In the genomic region with DNA sequence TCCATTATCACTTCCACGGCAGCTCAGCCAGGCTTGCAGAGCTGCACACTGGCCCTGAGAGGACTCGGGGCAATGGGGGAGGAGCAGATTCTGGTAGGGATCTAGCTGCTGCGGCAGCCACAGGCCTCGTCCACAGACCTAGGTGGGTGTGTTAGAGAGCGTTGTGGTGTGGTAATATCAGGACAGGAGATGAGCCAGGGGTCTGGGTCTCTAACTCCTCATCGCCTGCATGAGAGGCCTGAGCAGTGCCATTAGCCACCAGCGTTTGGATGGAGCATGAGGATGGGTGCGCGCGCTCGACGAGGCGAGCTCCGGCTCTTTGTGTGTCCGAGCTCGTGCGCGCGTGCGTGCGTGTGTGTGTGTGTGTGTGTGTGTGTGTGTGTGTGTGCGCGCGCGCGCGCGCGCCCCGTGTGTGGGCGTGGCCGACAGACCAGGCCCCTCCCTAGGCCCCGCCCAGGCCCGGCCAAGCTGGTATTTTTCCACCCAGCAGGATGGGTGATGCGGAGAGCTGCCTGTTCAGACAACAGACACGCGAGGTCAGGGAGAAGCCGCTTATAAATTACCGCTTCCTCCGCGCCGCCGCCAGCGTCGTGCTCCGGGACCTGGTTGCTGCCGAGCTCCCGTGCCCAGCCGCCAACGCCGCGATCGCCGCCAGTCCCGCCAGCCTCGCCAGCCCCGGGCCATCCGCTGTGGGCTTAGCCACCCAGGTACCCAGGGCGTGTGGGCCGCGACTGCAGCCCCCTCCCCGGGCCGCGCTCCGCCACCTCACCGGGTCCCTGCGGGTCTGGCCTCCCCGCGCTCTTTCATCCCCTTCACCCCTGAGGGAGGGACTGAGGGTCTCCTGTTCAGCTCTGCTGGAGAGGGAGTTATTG, we compare ENCODE assay signal across 7 mouse cellular contexts. TPM values are rescaled to one million over a fixed set of nuclear protein-coding genes. Genes with fewer than 3 reads are reported as not detected.
DNase-seq lines count a peak whose midpoint lies in the region; ATAC-seq lines count a peak whose summit lies in the region.

A gene (plus strand): TSS at position 452 of the 872 bp plus-strand sequence.

- peak within 1 kb of the TSS; percentile 81 for H3K27ac ChIP-seq in embryonic facial prominence, embryonic 11.5 days (replicated peaks; ENCODE audit: low read depth, low read length)
- H3K27ac ChIP-seq in limb, embryonic 11.5 days (replicated peaks; ENCODE audit: low read depth, low read length), result peak within 1 kb of the TSS; percentile 83
- peak within 1 kb of the TSS; percentile 98 for H3K27ac ChIP-seq in midbrain, embryonic 14.5 days (replicated peaks; ENCODE audit: low read depth, low read length)

- H3K4me1 ChIP-seq in embryonic facial prominence, embryonic 11.5 days (ENCODE audit: control insufficient read depth, insufficient read depth, low read length), result no peaks in the 10 kb centered on the region
- H3K4me1 ChIP-seq in limb, embryonic 11.5 days (ENCODE audit: control insufficient read depth, insufficient read depth, low read length), result peaks cover 20% of the 10 kb centered on the region; the same call in 1 of the 2 replicates
- peaks cover 29% of the 10 kb centered on the region for H3K4me1 ChIP-seq in midbrain, embryonic 14.5 days (ENCODE audit: control insufficient read depth, insufficient read depth, low read length)

- peak within 1 kb of the TSS; percentile 84 for H3K4me3 ChIP-seq in embryonic facial prominence, embryonic 11.5 days (ENCODE audit: low read depth, low read length)
- peak within 1 kb of the TSS; percentile 94 for H3K4me3 ChIP-seq in limb, embryonic 11.5 days (ENCODE audit: low read depth, low read length)
- H3K4me3 ChIP-seq in midbrain, embryonic 14.5 days (replicated peaks; ENCODE audit: low read depth, low read length), result peak within 1 kb of the TSS; percentile 90

- peak within 1 kb of the TSS; percentile 92 for H3K4me2 ChIP-seq in embryonic facial prominence, embryonic 11.5 days (ENCODE audit: low read depth, low read length)
- peak within 1 kb of the TSS; percentile 72 for H3K4me2 ChIP-seq in limb, embryonic 11.5 days (ENCODE audit: low read depth, severe bottlenecking)
- peak within 1 kb of the TSS; percentile 93 for H3K4me2 ChIP-seq in midbrain, embryonic 14.5 days (ENCODE audit: low read length)

- ATAC-seq in embryonic facial prominence, embryonic 11.5 days (replicated peaks; ENCODE audit: insufficient number of reproducible peaks, low FRiP score, low TSS enrichment, low read depth), result peak; percentile 75
- ATAC-seq in limb, embryonic 11.5 days (ENCODE audit: insufficient number of reproducible peaks, low FRiP score, low TSS enrichment, low read depth), result peak; percentile 81
- ATAC-seq in midbrain, embryonic 14.5 days (ENCODE audit: low FRiP score, low TSS enrichment), result peak; percentile 94

- no peaks in the 10 kb centered on the region for H3K36me3 ChIP-seq in embryonic facial prominence, embryonic 11.5 days (replicated peaks; ENCODE audit: control insufficient read depth, insufficient read depth, low read depth, low read length)
- no peaks in the 10 kb centered on the region for H3K36me3 ChIP-seq in limb, embryonic 11.5 days (ENCODE audit: control insufficient read depth, insufficient read depth, low read length)
- H3K36me3 ChIP-seq in midbrain, embryonic 14.5 days (ENCODE audit: control insufficient read depth, insufficient read depth, low read length), result no peaks in the 10 kb centered on the region

- no peaks in the 10 kb centered on the region for H3K9me3 ChIP-seq in embryonic facial prominence, embryonic 11.5 days (replicated peaks; ENCODE audit: control insufficient read depth, low read length)
- no peaks in the 10 kb centered on the region for H3K9me3 ChIP-seq in limb, embryonic 11.5 days (ENCODE audit: control insufficient read depth, low read length)
- no peaks in the 10 kb centered on the region for H3K9me3 ChIP-seq in midbrain, embryonic 14.5 days (ENCODE audit: control insufficient read depth, low read length)

- peak; percentile 97 for DNase-seq in adrenal gland, postnatal 14 days
- DNase-seq in embryonic facial prominence, embryonic 11.5 days (ENCODE audit: low spot score), result peak; percentile 94
- peak; percentile 99 for DNase-seq in heart, adult 11 months
- peak; percentile 93 for DNase-seq in kidney, adult 18-20 months
- DNase-seq in limb, embryonic 11.5 days (ENCODE audit: low spot score), result peak; percentile 97
- DNase-seq in midbrain, embryonic 14.5 days, result peak; percentile 98
- DNase-seq in spleen, adult 18-20 months, result peak; percentile 88 to 93

- H3K9ac ChIP-seq in embryonic facial prominence, embryonic 11.5 days (replicated peaks; ENCODE audit: low read length), result peak within 1 kb of the TSS; percentile 92
- peak within 1 kb of the TSS; percentile 92 for H3K9ac ChIP-seq in limb, embryonic 11.5 days (ENCODE audit: low read length)
- H3K9ac ChIP-seq in midbrain, embryonic 14.5 days (replicated peaks; ENCODE audit: low read length), result peak within 1 kb of the TSS; percentile 98

- H3K27me3 ChIP-seq in embryonic facial prominence, embryonic 11.5 days (ENCODE audit: control insufficient read depth, insufficient read depth, low read length), result no peaks in the 10 kb centered on the region
- H3K27me3 ChIP-seq in limb, embryonic 11.5 days (ENCODE audit: control insufficient read depth, insufficient read depth, low read length), result no peaks in the 10 kb centered on the region
- no peaks in the 10 kb centered on the region for H3K27me3 ChIP-seq in midbrain, embryonic 14.5 days (ENCODE audit: control insufficient read depth, insufficient read depth, low read length)

- WGBS in embryonic facial prominence, embryonic 11.5 days, result 0% methylated on average over 36 of the region's 69 CpGs
- under 1% methylated on average over 52 of the region's 69 CpGs for WGBS in limb, embryonic 11.5 days
- under 1% methylated on average over 67 of the region's 69 CpGs for WGBS in midbrain, embryonic 14.5 days

RNA-seq across cellular contexts. Expression of the gene that starts here (rescaled TPM):
- 259 and 278 TPM in 2 replicates for total RNA-seq in adrenal gland, postnatal 14 days (2021)
- 35.3 and 40.6 TPM in 2 replicates for polyA plus RNA-seq in embryonic facial prominence, embryonic 11.5 days (2014; fragmentation: Nextera tagmentation; extraction: Ambion mirVana)
- 34.4 and 36.1 TPM in 2 replicates for polyA plus RNA-seq in limb, embryonic 11.5 days (2014; fragmentation: Nextera tagmentation; extraction: Ambion mirVana)
- polyA plus RNA-seq in midbrain, embryonic 14.5 days (2014; fragmentation: Nextera tagmentation; extraction: Ambion mirVana), result 94.1 and 94.3 TPM in 2 replicates

Comparison
In these comparisons a context has a peak if more than half of its experiments do, and no peak if none do; other contexts are left out.
1. Peak in every context shown above with its lines: DNase-seq, ATAC-seq, H3K4me3 ChIP-seq and H3K27ac ChIP-seq.